Mouse (Mus musculus) layer of hippocampus, adult 18-20 months (tissue): ENCODE data around the gene Pde2a. TPM values are rescaled to one million over a fixed set of nuclear protein-coding genes. Genes with fewer than 3 reads are reported as not detected.
"Not testable (repeated sequence)": the region's sequence is repeated elsewhere in the genome, so short reads cannot be mapped to it uniquely, and the experiment has no call there.

Experiments
- DNase-seq, 2 experiments: peaks; one replicate each; pipeline ENCODE4 v3.0.0; 2022; ENCODE audit warnings: low spot score in 2 of 2
- total RNA-seq, 2 experiments: library from RNA; stranded (reverse); gene quantifications; 2 replicates each; pipeline ENCODE4 v1.2.3; 2021

Gene Pde2a
- total RNA-seq, 2 experiments from 2014 or later, result 327 to 333 TPM

DNA sequence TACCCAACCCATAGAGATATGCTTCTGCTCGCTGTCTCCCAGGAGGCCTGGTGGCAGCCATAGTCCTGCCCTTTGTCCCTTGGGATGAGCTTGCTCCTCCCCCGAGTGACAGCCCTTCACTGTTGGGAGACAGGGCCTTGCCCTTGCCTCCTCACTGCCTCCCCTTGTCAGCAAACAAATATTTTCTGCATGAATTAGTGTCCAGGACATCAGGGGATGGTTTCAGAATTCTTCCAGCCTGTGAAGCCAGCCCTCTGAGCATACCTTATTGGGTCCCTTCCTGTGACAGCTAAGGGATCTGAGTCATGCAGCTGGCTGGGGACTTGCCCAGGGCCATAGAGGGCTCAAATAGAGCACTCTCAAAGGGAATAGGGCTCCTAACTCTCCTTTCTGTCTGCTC lies 87.7 kb downstream of the Pde2a start:
- DNase-seq, result no peak

DNA sequence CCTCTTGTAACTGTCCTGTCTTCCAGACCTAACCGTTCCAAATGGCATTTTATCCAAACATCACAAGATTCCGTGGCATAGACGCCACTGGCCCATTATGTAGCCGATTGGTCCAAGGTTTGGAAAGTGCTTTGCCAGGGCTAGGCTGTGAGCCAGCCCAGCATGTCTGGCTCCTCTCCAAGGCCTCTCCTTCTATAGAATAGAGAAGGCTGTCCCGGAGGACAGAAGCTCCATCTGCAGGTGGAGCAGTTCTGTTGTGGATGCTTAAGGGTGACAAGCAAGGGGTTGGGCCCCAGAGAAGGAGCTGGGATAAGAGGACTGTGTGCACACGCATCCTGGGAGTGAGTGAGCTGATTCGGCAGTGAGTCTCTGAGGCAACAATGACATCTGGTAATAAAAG lies 92.2 kb downstream of the Pde2a start:
- peak in 1 of 2 experiments; percentile 44 for DNase-seq

DNA sequence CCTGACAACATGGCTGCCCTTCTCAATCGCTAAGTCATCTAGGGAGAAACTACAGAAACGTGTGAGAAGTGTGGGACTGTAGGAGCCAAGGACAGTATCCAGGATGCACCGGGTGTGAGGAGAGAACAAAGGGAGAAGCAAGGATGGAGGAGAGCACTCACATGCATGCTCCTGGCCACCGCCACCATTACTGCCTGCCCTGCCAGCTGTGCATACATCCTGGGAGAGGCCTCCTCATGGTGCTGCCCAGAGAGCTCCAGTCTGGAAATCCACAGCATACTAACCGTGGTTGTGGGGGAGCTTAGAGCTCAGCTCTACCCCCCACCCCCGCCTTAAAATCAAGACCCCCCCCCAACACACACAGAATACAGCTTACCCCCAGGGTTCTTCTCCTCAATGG lies 93.3 kb downstream of the Pde2a start:
- no peak for DNase-seq

DNA sequence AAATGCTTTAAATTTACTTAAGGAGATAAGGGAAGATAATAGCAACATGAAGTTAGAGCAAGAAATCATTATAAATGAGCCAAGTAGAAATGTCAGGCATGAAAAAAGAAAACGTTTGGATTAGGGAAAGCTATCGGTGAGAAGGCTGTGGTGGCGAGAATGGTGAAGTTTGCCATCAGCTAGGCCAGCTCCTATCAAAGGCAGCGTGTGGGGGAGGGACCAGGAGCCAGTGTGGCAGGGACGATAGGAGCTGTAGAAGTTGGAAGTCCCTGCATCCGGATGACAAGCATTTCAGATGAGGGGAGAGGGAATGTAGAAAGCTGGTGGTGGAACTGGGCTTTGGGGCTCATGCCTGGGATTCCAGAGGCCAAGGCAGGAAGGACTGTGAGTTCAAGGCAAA lies 93.8 kb downstream of the Pde2a start:
- DNase-seq, result no peak

DNA sequence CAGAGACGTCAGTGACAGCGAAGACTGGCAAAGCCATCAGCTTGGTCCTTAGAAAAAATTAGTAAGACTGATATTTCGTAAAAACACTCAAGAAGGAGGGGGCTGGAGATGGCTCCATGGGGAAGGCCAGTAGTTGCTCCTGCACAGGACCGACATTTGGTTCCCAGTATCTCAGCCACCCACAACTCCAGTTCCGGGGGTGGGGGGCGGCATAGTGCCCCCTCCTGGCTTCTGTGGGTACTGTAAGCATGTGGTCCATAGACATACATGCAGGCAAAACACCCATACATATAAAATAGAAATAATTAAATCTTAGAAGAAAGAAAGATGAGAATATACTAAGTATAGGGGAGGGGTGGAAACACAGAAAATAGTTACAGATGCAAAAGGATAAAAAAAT lies 95.0 kb downstream of the Pde2a start:
- DNase-seq, result no peak

DNA sequence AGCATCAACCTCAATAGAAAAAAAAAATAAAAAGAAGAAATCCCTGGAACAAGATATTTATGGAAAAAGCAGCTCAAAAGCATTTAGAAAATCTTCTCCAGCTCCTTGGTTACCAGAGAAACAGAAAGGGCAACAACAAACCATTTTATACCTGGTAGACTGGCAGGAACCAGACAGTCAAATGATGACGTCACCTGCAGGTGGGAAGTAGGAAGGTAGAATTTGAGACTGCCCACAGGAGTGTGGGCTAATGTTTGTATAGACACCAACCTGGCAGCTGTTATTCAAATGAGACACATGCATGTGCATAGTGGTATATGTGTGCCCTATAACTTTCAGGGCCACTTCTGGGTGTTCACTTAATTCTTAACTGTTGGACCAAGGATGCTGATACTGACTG lies 100.2 kb downstream of the Pde2a start:
- DNase-seq, result no peak

DNA sequence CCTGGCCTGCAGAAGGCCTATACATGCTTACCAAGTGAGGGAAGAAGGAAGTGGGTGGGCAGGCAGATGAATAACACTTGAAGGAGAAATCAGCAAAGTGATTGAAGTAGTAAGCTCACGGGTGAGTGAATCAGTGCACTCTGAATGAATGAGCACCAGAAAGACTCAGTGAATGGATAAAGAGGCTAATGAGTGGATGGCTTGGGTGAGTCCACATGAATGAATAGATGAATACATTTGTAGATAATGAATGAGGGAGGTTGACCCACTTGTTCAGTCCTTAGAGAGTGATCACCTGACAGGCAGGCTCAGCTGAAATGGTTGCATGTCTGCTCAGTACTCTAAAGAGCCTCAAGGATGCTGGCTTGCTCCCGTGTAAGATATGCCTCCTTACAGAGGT lies 101.7 kb downstream of the Pde2a start:
- DNase-seq, result no peak

DNA sequence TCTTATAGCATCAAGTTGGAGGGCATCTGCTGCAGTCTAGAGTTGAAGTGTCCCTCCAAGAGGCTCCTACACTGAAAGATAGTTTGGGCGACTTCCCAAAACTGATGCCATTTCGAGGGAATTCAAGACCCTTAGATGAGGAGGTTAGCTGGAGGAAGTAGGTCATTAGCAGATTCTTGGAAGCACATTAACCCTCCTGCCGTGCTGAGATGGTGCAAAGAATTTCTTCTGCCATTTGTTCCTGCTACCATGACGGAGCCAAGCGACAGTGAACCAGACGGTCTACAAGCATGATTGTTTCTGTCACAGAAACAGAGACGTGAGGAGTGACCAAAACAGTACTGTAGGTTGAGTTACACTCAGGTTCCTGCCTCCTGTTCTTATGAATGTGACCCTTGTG lies 105.0 kb downstream of the Pde2a start:
- no peak for DNase-seq

DNA sequence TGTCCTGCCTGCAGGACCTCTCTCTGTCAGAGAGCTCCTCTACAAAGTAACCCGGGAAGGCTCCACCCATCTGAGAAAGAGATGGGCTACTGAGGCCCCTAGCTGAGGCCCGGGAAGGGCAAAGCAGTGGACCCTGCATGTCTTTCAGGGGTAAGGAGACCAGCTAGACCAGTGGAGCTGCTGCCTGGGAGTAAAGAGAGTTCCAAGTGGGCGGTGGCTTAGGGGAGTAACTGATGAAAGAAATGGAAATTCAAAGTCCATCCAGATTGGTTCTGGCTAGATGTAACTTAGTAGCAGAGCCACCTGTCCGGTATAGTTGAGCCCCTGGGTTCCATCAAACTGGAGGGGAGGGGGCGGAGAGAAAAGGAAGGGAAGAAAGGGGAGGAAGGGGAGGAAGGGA lies 112.9 kb downstream of the Pde2a start:
- DNase-seq, result no peak

DNA sequence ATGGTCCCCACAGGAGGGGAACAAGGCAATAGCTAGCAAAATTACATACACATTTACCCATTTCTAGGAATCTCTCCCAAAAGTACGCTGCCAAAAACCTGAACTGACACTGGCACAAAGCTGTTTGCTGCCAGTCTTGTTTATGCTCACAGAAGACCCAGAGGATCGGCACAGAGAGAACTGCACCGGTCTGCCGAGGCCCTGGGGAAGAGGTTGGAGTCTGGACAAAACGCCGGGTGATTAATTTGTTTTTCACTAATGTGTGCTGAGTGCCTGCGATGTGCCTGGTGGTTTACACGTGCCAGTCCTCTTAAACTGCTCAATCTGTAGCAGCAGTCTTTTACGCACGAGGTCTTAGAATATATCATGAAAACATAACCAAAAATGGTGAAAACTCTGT lies 113.6 kb downstream of the Pde2a start:
- DNase-seq, result no peak

DNA sequence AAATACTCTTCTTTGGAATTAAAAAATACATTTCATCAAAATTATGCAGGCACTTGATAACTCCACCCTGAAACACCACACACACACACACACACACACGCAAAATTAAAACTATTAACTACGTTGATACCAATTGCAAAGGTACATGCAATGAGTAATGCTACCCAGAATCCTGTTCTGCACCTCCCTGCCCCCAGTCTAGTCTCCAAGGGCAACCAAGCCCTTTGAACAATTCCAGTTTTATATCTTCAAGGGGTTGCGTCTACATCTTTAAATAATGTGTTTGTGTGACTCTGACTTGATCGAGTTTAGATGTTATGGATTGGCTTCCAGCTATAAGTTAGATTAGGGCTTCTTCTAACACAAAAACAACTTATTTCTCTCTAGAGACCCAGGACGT lies 114.0 kb downstream of the Pde2a start:
- DNase-seq, result no peak

DNA sequence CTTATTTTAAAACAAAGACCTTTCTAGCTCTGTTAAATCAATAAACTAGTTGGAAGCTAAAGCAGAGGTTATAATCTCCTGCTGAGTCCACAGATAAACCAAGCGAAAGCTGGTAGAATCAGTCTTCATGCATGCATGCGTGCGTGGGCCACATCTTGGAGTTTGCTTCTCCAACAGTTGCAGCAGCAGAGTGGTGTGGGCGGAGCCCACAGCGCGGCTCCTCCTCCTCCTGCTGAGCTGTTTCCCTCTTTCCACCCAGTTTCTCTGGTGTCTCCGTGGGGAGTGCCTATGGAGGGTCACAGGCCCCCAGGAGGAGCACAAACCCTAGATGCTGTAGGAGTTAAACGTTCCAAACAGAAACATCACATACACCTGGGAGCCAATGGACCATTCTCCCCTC lies 116.0 kb downstream of the Pde2a start:
- peak; percentile 11 to 60 for DNase-seq

DNA sequence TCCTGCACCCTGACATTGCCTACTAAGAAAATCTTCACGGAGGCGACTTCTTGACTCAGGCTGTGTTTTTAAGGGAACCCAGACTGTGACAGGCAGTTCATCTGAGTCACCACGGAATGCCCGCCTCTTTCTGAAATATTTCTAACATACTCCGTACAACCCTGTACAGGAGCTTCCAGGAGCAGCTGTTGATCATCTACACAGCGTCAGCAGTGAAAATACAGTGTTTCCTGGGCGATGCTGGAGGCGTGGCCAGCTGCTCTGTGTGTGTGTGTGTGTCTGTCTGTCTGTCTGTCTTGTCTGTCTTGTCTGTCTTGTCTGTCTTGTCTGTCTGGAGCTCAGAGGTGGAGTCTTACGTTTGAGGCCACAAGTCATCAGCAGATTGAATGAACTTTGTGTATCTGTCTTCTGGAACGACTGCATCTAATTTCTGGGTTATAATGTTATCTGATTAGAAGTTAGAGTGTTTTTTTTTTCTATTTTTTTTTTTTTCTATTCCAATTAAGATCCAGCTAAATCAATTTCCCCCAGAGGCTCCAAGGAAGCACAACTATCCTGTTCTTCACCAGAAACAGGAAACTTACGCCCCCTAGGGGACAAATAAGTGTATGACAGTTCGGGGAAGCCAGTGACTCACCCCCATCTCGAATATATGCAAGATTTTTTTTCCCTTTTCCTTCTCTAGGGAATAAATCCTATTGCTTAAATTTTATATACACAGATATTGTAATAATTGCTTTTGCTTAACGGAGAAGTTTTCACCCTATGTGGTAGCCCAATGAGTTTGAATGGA lies 116.8 kb downstream of the Pde2a start:
- DNase-seq, result peak; percentile 57 to 79

DNA sequence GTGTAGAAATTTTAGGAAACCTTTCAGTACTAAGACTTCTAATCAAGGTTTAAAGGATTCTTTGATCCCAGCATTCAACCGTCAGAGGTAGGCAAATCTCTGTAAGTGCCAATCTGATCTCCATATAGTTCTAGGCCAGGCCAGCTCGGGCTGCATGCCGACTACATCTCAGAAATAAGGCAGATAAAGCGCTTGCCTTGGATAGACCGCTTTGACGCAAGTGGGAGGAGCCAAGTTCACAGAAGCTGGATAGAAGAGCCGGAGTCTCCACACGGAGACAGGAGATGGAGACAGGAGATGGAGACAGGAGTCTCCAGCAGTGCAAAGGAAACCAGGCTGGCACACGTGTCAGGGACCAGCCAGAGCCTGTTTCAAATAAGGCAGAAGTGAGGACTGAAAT lies 118.3 kb downstream of the Pde2a start:
- DNase-seq, result no peak

DNA sequence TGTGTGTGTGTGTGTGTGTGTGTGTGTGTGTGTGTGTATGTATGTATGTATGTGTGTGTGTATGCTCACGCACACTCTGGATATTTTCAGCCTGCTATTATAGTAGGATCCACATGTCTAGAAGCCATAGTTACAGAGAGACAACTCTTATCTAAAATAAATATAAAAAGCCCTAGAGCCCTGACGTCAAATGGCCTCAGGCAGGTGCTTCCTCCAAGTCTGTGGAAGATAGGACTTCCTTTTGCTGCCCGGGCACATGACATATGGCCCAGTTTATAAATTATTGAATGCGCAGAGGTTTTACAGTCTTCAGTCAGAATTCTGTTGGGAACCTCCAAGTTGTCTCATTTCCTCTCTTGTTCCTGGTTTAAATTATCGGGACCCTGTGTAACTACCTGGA lies 119.2 kb downstream of the Pde2a start:
- DNase-seq, result no peak

DNA sequence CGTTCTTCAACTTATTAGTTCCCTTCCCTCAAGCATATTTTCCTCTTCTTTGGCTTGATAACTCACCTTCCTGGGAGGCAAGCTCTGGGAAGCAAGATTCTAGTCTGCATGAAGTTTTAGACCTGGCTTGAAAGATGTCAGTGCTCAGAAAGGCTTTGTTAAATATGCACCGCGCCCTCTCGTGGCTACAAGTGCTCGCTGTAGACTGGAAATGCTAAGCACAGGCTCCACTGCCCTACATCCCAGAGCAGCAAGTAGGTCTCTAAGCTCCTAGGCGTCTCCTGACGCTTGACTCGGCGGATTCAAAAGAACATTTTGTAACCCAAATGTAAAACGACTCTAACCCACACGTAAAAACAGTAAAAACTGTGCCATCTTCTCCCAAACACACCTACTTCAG lies 119.6 kb downstream of the Pde2a start:
- peak; percentile 61 to 92 for DNase-seq

DNA sequence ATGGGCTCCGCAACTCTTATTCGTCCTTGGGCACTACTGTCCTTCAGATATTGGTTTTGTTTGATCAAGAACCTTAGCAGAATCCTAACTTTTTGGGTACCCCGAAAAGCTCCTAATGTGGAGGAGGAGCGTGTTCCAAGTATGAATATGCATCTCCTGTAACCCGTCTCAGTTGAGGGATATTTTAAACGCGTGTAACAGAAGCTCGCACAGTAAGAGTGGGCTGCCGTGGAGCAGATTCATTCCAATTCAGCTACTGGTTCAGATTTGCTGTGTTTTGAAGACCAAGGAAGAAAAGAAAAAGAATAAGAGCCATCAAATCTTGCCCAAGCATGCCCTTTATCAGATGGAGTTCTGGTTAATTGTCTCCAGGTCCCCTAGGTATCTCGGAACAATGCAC lies 120.2 kb downstream of the Pde2a start:
- peak in 1 of 2 experiments; percentile 62 for DNase-seq

DNA sequence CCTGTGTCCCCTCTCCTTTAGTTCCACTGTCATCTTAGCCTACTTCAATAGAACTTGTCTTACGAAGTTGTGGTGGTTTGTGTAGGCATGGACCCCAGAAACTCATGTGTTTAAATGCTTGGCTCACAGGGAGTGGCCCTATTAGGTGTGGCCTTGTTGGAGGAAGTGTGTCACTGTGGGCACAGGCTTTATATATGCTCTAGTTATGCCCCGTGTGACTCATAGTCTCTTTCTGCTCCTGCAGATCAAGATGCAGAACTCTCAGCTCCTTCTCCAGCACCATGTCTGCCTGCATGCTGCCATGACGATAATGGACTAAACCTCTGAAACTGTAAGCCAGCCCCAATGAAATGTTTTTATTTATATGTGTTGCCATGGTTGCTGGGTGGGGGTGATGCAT lies 126.2 kb downstream of the Pde2a start:
- no peak for DNase-seq

DNA sequence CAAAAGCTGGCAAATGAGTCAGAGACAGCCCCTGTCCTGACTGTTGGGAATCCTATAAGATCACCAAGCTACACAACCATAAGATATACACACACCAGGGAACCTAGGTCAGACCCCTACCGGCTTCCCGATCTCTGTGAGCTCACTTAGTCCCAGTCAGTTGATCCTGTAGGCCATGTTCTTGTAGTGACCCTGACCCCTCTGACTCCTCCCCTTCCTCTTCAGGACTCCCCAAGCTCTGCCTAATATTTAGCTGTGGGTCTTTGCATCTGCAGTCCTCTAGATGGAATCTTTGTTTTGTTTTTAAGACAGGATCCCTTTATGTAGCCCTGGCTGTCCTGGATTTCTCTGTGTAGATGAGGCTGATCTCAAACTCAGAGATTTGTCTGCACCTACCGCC lies 127.8 kb downstream of the Pde2a start:
- no peak for DNase-seq

DNA sequence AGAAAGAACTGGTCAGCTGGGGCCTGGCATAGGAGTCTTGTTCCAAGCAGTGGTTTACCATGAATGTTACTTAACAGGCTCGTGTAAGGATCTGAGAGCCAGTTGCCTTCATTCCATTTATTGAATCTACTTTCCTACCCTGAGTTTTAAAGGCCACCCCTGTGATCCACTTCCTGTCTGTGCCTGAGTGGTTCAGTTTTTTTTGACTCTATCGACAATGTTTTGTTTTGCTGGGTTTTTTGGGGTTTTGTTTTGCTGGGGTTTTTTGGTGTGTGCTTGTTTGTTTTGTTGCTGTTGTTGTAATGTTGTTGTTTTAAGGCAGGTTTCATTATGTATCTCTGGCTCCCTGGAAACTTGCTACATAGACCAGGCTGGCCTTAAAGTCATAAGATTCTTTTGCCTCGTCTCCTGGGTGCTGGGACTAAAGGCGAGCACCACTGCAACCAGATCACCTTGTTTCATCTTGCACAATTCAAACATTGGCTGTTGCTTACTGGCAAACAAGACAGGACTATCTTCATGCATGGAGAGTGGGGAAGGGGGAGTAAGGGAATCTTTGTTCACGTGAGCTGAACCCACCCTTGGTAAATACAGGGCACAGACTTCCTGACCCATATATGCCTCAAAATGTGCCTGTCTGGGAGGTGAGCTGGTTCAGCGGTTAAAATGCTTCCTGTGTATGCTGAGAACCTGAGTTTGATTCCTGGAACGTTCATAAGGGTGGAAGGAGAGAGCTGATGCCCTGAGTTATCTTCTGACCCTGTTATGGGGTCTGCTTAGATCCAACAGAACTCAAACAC lies 129.4 kb downstream of the Pde2a start:
- DNase-seq, result no peak

DNA sequence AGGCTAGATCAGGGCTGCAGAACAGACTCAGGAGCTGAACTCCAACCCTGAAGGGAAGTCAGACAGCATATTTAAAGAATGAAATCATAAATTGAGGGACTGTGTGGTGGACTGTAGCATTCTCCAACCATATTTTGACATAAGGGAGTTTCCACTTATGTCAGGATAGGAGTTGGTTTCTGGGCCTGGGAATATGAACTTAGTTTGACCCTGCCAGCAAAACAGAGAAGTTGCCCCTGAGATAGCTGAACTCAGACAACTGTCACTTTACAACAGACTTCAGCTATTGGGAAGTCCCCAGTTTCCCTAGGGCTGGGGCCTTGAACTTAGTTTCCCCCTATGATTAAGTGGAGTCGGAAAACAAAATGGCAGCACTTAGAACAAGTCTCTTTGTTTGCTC lies 130.0 kb downstream of the Pde2a start:
- DNase-seq, result no peak

DNA sequence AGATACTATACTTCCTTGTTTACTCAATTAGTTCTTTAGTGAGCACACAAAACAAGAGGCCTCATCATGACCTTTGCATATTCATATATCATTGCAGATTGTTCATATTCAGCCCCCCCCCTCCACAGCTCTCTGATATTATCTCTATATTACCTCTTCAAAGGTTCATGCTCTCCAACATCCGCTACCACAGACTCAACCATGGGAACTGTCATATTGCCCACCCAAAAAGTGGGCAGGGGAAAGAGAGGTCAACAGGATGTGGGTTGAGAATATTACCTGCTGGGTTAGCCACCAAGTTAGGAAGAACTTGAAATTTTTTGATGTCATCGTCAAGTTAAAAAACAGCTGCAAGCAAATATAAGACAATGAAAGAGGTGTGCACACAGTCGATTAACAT lies 134.0 kb downstream of the Pde2a start:
- DNase-seq, result not testable (repeated sequence)

DNA sequence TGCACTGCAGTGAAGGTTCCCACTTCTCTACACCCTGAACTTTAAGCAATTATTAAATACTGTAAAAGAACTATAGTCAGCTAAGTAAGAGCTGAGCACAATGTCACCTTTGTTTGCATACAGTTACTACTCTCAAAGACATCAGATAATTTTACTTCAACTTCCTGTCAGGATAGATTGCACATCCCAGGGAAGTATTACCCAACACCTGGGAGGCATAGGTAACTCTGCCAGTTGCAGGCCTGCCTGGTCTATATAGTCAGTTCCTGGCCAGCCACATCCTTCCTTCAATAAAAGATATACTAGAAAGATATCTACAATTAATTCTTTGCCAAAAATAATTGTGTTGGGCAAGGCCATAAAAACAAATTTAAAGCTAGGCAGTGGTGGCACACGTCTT lies 135.9 kb downstream of the Pde2a start:
- no peak for DNase-seq
